Mouse (Mus musculus): ENCODE measurements around the gene Insr. TPM values are rescaled to one million over a fixed set of nuclear protein-coding genes. Genes with fewer than 3 reads are reported as not detected.
A peak's percentile ranks its signal among the peaks of the same experiment; 100 is the strongest.

The Insr gene
- polyA plus RNA-seq, 1 experiment from 2014 or later = 56.9 TPM

GRCm38 (mm10) chr8:3284656-3285055 is 5.2 kb upstream of the Insr start:
- Histone ChIP-seq H3K4me1 (ENCODE audit: control insufficient read depth in 2 of 2, insufficient read depth in 2 of 2, low read length in 2 of 2) (peaks cover 0 to 7% of the 10 kb centered on the region in 2 experiments; a peak in 2 of 4 replicates), H3K4me2 (ENCODE audit: low read length) (no peak overlapping the region), H3K4me3 (ENCODE audit: control insufficient read depth in 1 of 2, insufficient read depth in 1 of 2, low read depth in 1 of 2, low read length in 2 of 2) (no peak overlapping the region), H3K27me3 (ENCODE audit: control insufficient read depth, insufficient read depth, low read length) (no peaks in the 10 kb centered on the region), H3K36me3 (ENCODE audit: control insufficient read depth, insufficient read depth, low read length) (no peaks in the 10 kb centered on the region), H3K9me3 (ENCODE audit: control insufficient read depth, low read length) (no peaks in the 10 kb centered on the region), H3K9ac (ENCODE audit: low read length) (no peak overlapping the region), H3K27ac (replicated peaks in 1 of 2; ENCODE audit: control insufficient read depth in 1 of 2, insufficient read depth in 1 of 2, low read depth in 2 of 2, low read length in 2 of 2) (no peak overlapping the region)
- WGBS = 72% methylated on average over 4 of the region's 4 CpGs
- ATAC-seq (ENCODE audit: insufficient number of reproducible peaks, insufficient read depth, low FRiP score, low read depth) = no peak

GRCm38 (mm10) chr8:3281296-3281695 is 1.9 kb upstream of the Insr start:
- Histone ChIP-seq H3K27me3 (ENCODE audit: control insufficient read depth, insufficient read depth, low read length) (no peaks in the 10 kb centered on the region), H3K9ac (ENCODE audit: low read length) (no peak overlapping the region), H3K4me3 (ENCODE audit: control insufficient read depth in 1 of 2, insufficient read depth in 1 of 2, low read depth in 1 of 2, low read length in 2 of 2) (no peak overlapping the region), H3K4me1 (ENCODE audit: control insufficient read depth in 2 of 2, insufficient read depth in 2 of 2, low read length in 2 of 2) (peaks cover 5 to 29% of the 10 kb centered on the region in 2 experiments), H3K36me3 (ENCODE audit: control insufficient read depth, insufficient read depth, low read length) (0 out of 2 replicates have a peak, but pooled peaks cover 4% of the 10 kb centered on the region), H3K4me2 (ENCODE audit: low read length) (no peak overlapping the region), H3K27ac (replicated peaks in 1 of 2; ENCODE audit: control insufficient read depth in 1 of 2, insufficient read depth in 1 of 2, low read depth in 2 of 2, low read length in 2 of 2) (no peak overlapping the region), H3K9me3 (ENCODE audit: control insufficient read depth, low read length) (no peaks in the 10 kb centered on the region)
- ATAC-seq (ENCODE audit: insufficient number of reproducible peaks, insufficient read depth, low FRiP score, low read depth) = no peak
- 83% methylated on average over 3 of the region's 3 CpGs for WGBS

GRCm38 (mm10) chr8:3280266-3280910 is 971 bp upstream of the Insr start:
- no peaks in the 10 kb centered on the region for H3K9me3 ChIP-seq (ENCODE audit: control insufficient read depth, low read length)
- WGBS = 23% methylated on average over 11 of the region's 11 CpGs
- no peaks in the 10 kb centered on the region for H3K27me3 ChIP-seq (ENCODE audit: control insufficient read depth, insufficient read depth, low read length)
- ATAC-seq (ENCODE audit: insufficient number of reproducible peaks, insufficient read depth, low FRiP score, low read depth) = no peak
- peaks cover 5 to 37% of the 10 kb centered on the region in 2 experiments for H3K4me1 ChIP-seq (ENCODE audit: control insufficient read depth in 2 of 2, insufficient read depth in 2 of 2, low read length in 2 of 2)
- peak overlapping the region in 1 of 2 experiments; percentile 67; a peak in 2 of 4 replicates for H3K4me3 ChIP-seq (ENCODE audit: control insufficient read depth in 1 of 2, insufficient read depth in 1 of 2, low read depth in 1 of 2, low read length in 2 of 2)
- 0 out of 2 replicates have a peak, but pooled peaks cover 4% of the 10 kb centered on the region for H3K36me3 ChIP-seq (ENCODE audit: control insufficient read depth, insufficient read depth, low read length)
- H3K9ac ChIP-seq (ENCODE audit: low read length) = peak overlapping the region; percentile 88
- H3K27ac ChIP-seq (replicated peaks in 1 of 2; ENCODE audit: control insufficient read depth in 1 of 2, insufficient read depth in 1 of 2, low read depth in 2 of 2, low read length in 2 of 2) = 0 out of 4 replicates have a peak overlapping the region, but pooled peaks of 1 of the 2 experiments have one; percentile 10
- peak overlapping the region; percentile 85 for H3K4me2 ChIP-seq (ENCODE audit: low read length)

DNA sequence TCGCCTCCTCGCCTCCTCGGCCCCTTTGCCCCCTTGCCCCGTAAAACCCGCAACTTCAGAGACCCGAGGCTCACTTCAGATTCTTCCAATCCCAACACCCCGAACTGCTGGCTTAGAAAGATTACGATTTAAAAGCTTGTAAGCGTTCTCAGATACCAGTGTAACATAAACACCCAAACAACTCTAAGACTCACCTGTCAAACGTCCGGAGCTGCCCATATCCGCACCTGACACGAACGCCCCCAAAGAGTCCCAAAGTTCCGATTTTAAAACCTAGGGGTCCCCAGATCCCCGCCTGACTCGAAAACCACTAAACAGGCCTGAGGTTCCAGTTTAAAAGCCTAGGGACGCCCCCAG is 282 bp upstream of the Insr start:
- no peak for ATAC-seq (ENCODE audit: insufficient number of reproducible peaks, insufficient read depth, low FRiP score, low read depth)
- Histone ChIP-seq H3K9ac (ENCODE audit: low read length) (peak overlapping the region; percentile 88), H3K27ac (replicated peaks in 1 of 2; ENCODE audit: control insufficient read depth in 1 of 2, insufficient read depth in 1 of 2, low read depth in 2 of 2, low read length in 2 of 2) (0 out of 4 replicates have a peak overlapping the region, but pooled peaks of 1 of the 2 experiments have one; percentile 10), H3K4me3 (ENCODE audit: control insufficient read depth in 1 of 2, insufficient read depth in 1 of 2, low read depth in 1 of 2, low read length in 2 of 2) (peak overlapping the region; percentile 67 to 93), H3K27me3 (ENCODE audit: control insufficient read depth, insufficient read depth, low read length) (no peaks in the 10 kb centered on the region), H3K9me3 (ENCODE audit: control insufficient read depth, low read length) (no peaks in the 10 kb centered on the region), H3K4me2 (ENCODE audit: low read length) (peak overlapping the region; percentile 85), H3K36me3 (ENCODE audit: control insufficient read depth, insufficient read depth, low read length) (0 out of 2 replicates have a peak, but pooled peaks cover 4% of the 10 kb centered on the region), H3K4me1 (ENCODE audit: control insufficient read depth in 2 of 2, insufficient read depth in 2 of 2, low read length in 2 of 2) (peaks cover 7 to 37% of the 10 kb centered on the region in 2 experiments)
- WGBS = 2% methylated on average over 17 of the region's 18 CpGs

DNA sequence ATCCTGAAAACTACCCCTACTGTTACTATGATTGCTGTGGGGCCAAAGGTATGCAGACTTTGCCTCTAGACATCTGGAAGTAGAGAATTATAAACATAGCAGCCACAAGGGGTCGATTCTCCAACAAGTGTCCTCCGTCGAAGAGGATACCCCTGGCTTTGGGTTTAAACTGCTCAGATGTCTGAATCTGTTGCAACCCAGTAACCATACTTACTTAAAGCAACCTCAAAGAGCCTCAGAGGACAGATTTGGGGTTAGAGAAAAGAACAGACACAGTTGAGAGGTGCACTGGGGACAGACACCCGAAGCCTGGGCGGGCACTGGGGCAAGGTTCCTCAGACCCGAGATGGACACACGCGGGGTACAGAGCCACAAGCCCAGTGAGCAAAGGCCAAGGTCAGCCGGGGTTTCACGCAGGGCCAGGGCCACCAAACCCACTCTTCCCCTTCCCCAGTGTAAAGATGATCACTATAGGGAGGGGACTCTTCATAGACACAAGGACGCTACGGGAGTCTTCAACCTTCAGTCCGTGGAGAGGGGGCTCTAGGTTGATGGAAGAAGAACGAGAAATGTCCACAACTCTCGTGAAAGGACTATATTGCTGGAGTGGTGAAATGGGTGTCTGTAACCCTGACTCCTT is 1.1 kb downstream of the Insr start:
- Histone ChIP-seq H3K36me3 (ENCODE audit: control insufficient read depth, insufficient read depth, low read length) (peaks cover 9% of the 10 kb centered on the region), H3K9ac (ENCODE audit: low read length) (peak overlapping the region; percentile 88), H3K4me2 (ENCODE audit: low read length) (peak overlapping the region; percentile 85), H3K9me3 (ENCODE audit: control insufficient read depth, low read length) (no peaks in the 10 kb centered on the region), H3K27ac (replicated peaks in 1 of 2; ENCODE audit: control insufficient read depth in 1 of 2, insufficient read depth in 1 of 2, low read depth in 2 of 2, low read length in 2 of 2) (peak overlapping the region; percentile 81 to 89), H3K27me3 (ENCODE audit: control insufficient read depth, insufficient read depth, low read length) (no peaks in the 10 kb centered on the region), H3K4me3 (ENCODE audit: control insufficient read depth in 1 of 2, insufficient read depth in 1 of 2, low read depth in 1 of 2, low read length in 2 of 2) (peak overlapping the region; percentile 67 to 93), H3K4me1 (ENCODE audit: control insufficient read depth in 2 of 2, insufficient read depth in 2 of 2, low read length in 2 of 2) (peaks cover 7 to 37% of the 10 kb centered on the region in 2 experiments)
- 15% methylated on average over 15 of the region's 15 CpGs for WGBS
- no peak for ATAC-seq (ENCODE audit: insufficient number of reproducible peaks, insufficient read depth, low FRiP score, low read depth)

GRCm38 (mm10) chr8:3277266-3277665 is 2.2 kb downstream of the Insr start:
- WGBS = 89% methylated on average over 9 of the region's 9 CpGs
- H3K36me3 ChIP-seq (ENCODE audit: control insufficient read depth, insufficient read depth, low read length) = peaks cover 9% of the 10 kb centered on the region
- H3K9ac ChIP-seq (ENCODE audit: low read length) = no peak overlapping the region
- no peak for ATAC-seq (ENCODE audit: insufficient number of reproducible peaks, insufficient read depth, low FRiP score, low read depth)
- no peaks in the 10 kb centered on the region for H3K9me3 ChIP-seq (ENCODE audit: control insufficient read depth, low read length)
- peak overlapping the region; percentile 85 for H3K4me2 ChIP-seq (ENCODE audit: low read length)
- peak overlapping the region; percentile 17 to 67; a peak in 3 of 4 replicates for H3K4me3 ChIP-seq (ENCODE audit: control insufficient read depth in 1 of 2, insufficient read depth in 1 of 2, low read depth in 1 of 2, low read length in 2 of 2)
- H3K27me3 ChIP-seq (ENCODE audit: control insufficient read depth, insufficient read depth, low read length) = no peaks in the 10 kb centered on the region
- peaks cover 7 to 37% of the 10 kb centered on the region in 2 experiments for H3K4me1 ChIP-seq (ENCODE audit: control insufficient read depth in 2 of 2, insufficient read depth in 2 of 2, low read length in 2 of 2)
- H3K27ac ChIP-seq (replicated peaks in 1 of 2; ENCODE audit: control insufficient read depth in 1 of 2, insufficient read depth in 1 of 2, low read depth in 2 of 2, low read length in 2 of 2) = peak overlapping the region in 1 of 2 experiments; percentile 81; a peak in 1 of 4 replicates

GRCm38 (mm10) chr8:3276009-3276408 is 3.4 kb downstream of the Insr start:
- H3K27me3 ChIP-seq (ENCODE audit: control insufficient read depth, insufficient read depth, low read length) = no peaks in the 10 kb centered on the region
- no peak overlapping the region for H3K4me2 ChIP-seq (ENCODE audit: low read length)
- H3K27ac ChIP-seq (replicated peaks in 1 of 2; ENCODE audit: control insufficient read depth in 1 of 2, insufficient read depth in 1 of 2, low read depth in 2 of 2, low read length in 2 of 2) = no peak overlapping the region
- H3K9me3 ChIP-seq (ENCODE audit: control insufficient read depth, low read length) = no peaks in the 10 kb centered on the region
- 94% methylated on average over 8 of the region's 8 CpGs for WGBS
- H3K4me3 ChIP-seq (ENCODE audit: control insufficient read depth in 1 of 2, insufficient read depth in 1 of 2, low read depth in 1 of 2, low read length in 2 of 2) = no peak overlapping the region
- H3K9ac ChIP-seq (ENCODE audit: low read length) = no peak overlapping the region
- H3K36me3 ChIP-seq (ENCODE audit: control insufficient read depth, insufficient read depth, low read length) = peaks cover 9% of the 10 kb centered on the region
- H3K4me1 ChIP-seq (ENCODE audit: control insufficient read depth in 2 of 2, insufficient read depth in 2 of 2, low read length in 2 of 2) = peaks cover 7 to 37% of the 10 kb centered on the region in 2 experiments
- ATAC-seq (ENCODE audit: insufficient number of reproducible peaks, insufficient read depth, low FRiP score, low read depth) = no peak

Data from heart, embryonic 14.5 days (tissue).